ENCODE assay signal across 11 mouse cellular contexts in genomic region chr7:113347271-113347670, GRCm38 (mm10). TPM values are rescaled to one million over a fixed set of nuclear protein-coding genes. Genes with fewer than 3 reads are reported as not detected.
DNase-seq lines count a peak whose midpoint lies in the region; ATAC-seq and TF ChIP-seq lines count a peak whose summit lies in the region.
"Had no signal": no experiment of that assay in that cellular context is flagged by ENCODE, and none has a peak within 500 bp of the region (broad histone marks: within the 10 kb centered on the region; RNA-seq: fewer than 3 reads in every experiment).

No protein-coding gene starts in this region.

- peak; percentile 74 for DNase-seq in hindbrain, embryonic 14.5 days (ENCODE audit: low spot score)
- no peak for DNase-seq in hindbrain, embryonic 10.5 days (ENCODE audit: low spot score)
- DNase-seq in layer of hippocampus, postnatal 10 days (ENCODE audit: low spot score in 2 of 2), result peak; percentile 38 to 45
- peak; percentile 74 to 90 for DNase-seq in right cerebral cortex, postnatal 10 days (ENCODE audit: low spot score in 2 of 2)
- DNase-seq in urinary bladder, postnatal 36 days (ENCODE audit: low spot score in 2 of 2), result no peak
- DNase-seq in ovary, postnatal 14 days (ENCODE audit: low spot score), result no peak

- WGBS in hindbrain, embryonic 14.5 days, result 23% methylated on average over 4 of the region's 4 CpGs
- whole genome bisulfite sequencing in hindbrain, embryonic 10.5 days, result 54% methylated on average over 4 of the region's 4 CpGs
- 24% methylated on average over 4 of the region's 4 CpGs for WGBS in forebrain, embryonic 15.5 days
- 49% methylated on average over 4 of the region's 4 CpGs for WGBS in intestine, postnatal 0 days

- H3K27ac ChIP-seq in hindbrain, embryonic 14.5 days, result peak overlapping the region; percentile 66
- H3K27ac ChIP-seq in hindbrain, embryonic 10.5 days, result no peak overlapping the region
- H3K27ac ChIP-seq in forebrain, embryonic 15.5 days (replicated peaks), result peak overlapping the region; percentile 80
- H3K27ac ChIP-seq in intestine, postnatal 0 days (ENCODE audit: low read depth, low read length), result no peak overlapping the region
- H3K27ac ChIP-seq: embryonic facial prominence, embryonic 12.5 days had no signal

- no peaks in the 10 kb centered on the region for H3K9me3 ChIP-seq in hindbrain, embryonic 14.5 days (ENCODE audit: control insufficient read depth, low read length)
- H3K9me3 ChIP-seq in hindbrain, embryonic 10.5 days, result no peaks in the 10 kb centered on the region
- H3K9me3 ChIP-seq in forebrain, embryonic 15.5 days, result no peaks in the 10 kb centered on the region
- H3K9me3 ChIP-seq in intestine, postnatal 0 days (ENCODE audit: control insufficient read depth), result no peaks in the 10 kb centered on the region
- H3K9me3 ChIP-seq: embryonic facial prominence, embryonic 12.5 days; G1E had no signal

- H3K27me3 ChIP-seq in hindbrain, embryonic 14.5 days (ENCODE audit: control insufficient read depth, insufficient read depth, low read length), result no peaks in the 10 kb centered on the region
- H3K27me3 ChIP-seq in hindbrain, embryonic 10.5 days (ENCODE audit: insufficient read depth, poor library complexity, severe bottlenecking), result no peaks in the 10 kb centered on the region
- no peaks in the 10 kb centered on the region for H3K27me3 ChIP-seq in forebrain, embryonic 15.5 days
- no peaks in the 10 kb centered on the region for H3K27me3 ChIP-seq in intestine, postnatal 0 days (replicated peaks; ENCODE audit: control insufficient read depth, insufficient read depth, low read length)
- H3K27me3 ChIP-seq: embryonic facial prominence, embryonic 12.5 days had no signal

- no peak overlapping the region for H3K9ac ChIP-seq in hindbrain, embryonic 14.5 days
- H3K9ac ChIP-seq in forebrain, embryonic 15.5 days (replicated peaks), result no peak overlapping the region
- H3K9ac ChIP-seq in intestine, postnatal 0 days (ENCODE audit: low read depth, low read length), result no peak overlapping the region
- H3K9ac ChIP-seq: embryonic facial prominence, embryonic 12.5 days had no signal

- no peak for TF ChIP-seq CTCF in intestine, postnatal 0 days (IDR thresholded peaks at IDR 0.05; ENCODE audit: low read depth)

- no peaks in the 10 kb centered on the region for H3K36me3 ChIP-seq in hindbrain, embryonic 14.5 days (replicated peaks; ENCODE audit: control insufficient read depth, insufficient read depth)
- no peaks in the 10 kb centered on the region for H3K36me3 ChIP-seq in hindbrain, embryonic 10.5 days
- no peaks in the 10 kb centered on the region for H3K36me3 ChIP-seq in forebrain, embryonic 15.5 days
- no peaks in the 10 kb centered on the region for H3K36me3 ChIP-seq in intestine, postnatal 0 days (ENCODE audit: control insufficient read depth, insufficient read depth)
- H3K36me3 ChIP-seq: embryonic facial prominence, embryonic 12.5 days; G1E had no signal

- H3K4me3 ChIP-seq in hindbrain, embryonic 14.5 days (replicated peaks; ENCODE audit: low read length), result 0 out of 2 replicates have a peak overlapping the region, but pooled peaks have one; percentile 14
- H3K4me3 ChIP-seq in hindbrain, embryonic 10.5 days, result no peak overlapping the region
- peak overlapping the region; percentile 17 for H3K4me3 ChIP-seq in forebrain, embryonic 15.5 days
- no peak overlapping the region for H3K4me3 ChIP-seq in intestine, postnatal 0 days (ENCODE audit: low read depth, low read length)
- H3K4me3 ChIP-seq: embryonic facial prominence, embryonic 12.5 days had no signal

- H3K4me1 ChIP-seq in hindbrain, embryonic 14.5 days (replicated peaks; ENCODE audit: control insufficient read depth, insufficient read depth, low read length), result 0 out of 2 replicates have a peak, but pooled peaks cover 4% of the 10 kb centered on the region
- no peaks in the 10 kb centered on the region for H3K4me1 ChIP-seq in hindbrain, embryonic 10.5 days (replicated peaks)
- H3K4me1 ChIP-seq in forebrain, embryonic 15.5 days, result peaks cover 7% of the 10 kb centered on the region
- H3K4me1 ChIP-seq in intestine, postnatal 0 days (replicated peaks; ENCODE audit: control insufficient read depth, insufficient read depth, low read length), result no peaks in the 10 kb centered on the region
- H3K4me1 ChIP-seq: embryonic facial prominence, embryonic 12.5 days had no signal

- H3K4me2 ChIP-seq in hindbrain, embryonic 14.5 days (replicated peaks), result peak overlapping the region; percentile 40
- H3K4me2 ChIP-seq in forebrain, embryonic 15.5 days (replicated peaks), result peak overlapping the region; percentile 35
- no peak overlapping the region for H3K4me2 ChIP-seq in intestine, postnatal 0 days (replicated peaks; ENCODE audit: low read depth)
- H3K4me2 ChIP-seq: embryonic facial prominence, embryonic 12.5 days had no signal

- ATAC-seq in hindbrain, embryonic 14.5 days (ENCODE audit: low FRiP score), result peak; percentile 87; the same call in 1 of the 2 replicates
- ATAC-seq in forebrain, embryonic 15.5 days (replicated peaks), result peak; percentile 99
- ATAC-seq in intestine, postnatal 0 days, result no peak

RNA-seq across cellular contexts. Expression of gene Btbd10, which starts 21.9 kb away (rescaled TPM):
- polyA plus RNA-seq in hindbrain, embryonic 14.5 days (2014; fragmentation: Nextera tagmentation; extraction: Ambion mirVana), result 81.8 and 89.0 TPM in 2 replicates
- 27.5 and 30.2 TPM in 2 replicates for polyA plus RNA-seq in hindbrain, embryonic 10.5 days (2016; fragmentation: Nextera tagmentation; extraction: Ambion mirVana)
- 68.2 and 69.6 TPM in 2 replicates for polyA plus RNA-seq in forebrain, embryonic 15.5 days (2015; fragmentation: Nextera tagmentation; extraction: Ambion mirVana)
- 10 to 100 TPM; 62.6 to 69.4 TPM for total RNA-seq in layer of hippocampus, postnatal 10 days (2021)
- 9.2 and 9.4 TPM in 2 replicates for polyA plus RNA-seq in intestine, postnatal 0 days (2015; fragmentation: Nextera tagmentation; extraction: Ambion mirVana)

RNA-seq across cellular contexts. Expression of gene Pth, which starts 41.1 kb away (rescaled TPM):
- polyA plus RNA-seq in hindbrain, embryonic 14.5 days (2014; fragmentation: Nextera tagmentation; extraction: Ambion mirVana), result not detected in 2 replicates
- not detected in 2 replicates for polyA plus RNA-seq in hindbrain, embryonic 10.5 days (2016; fragmentation: Nextera tagmentation; extraction: Ambion mirVana)
- not detected in 2 replicates for polyA plus RNA-seq in forebrain, embryonic 15.5 days (2015; fragmentation: Nextera tagmentation; extraction: Ambion mirVana)
- total RNA-seq in layer of hippocampus, postnatal 10 days (2021), result not detected
- not detected in 2 replicates for polyA plus RNA-seq in intestine, postnatal 0 days (2015; fragmentation: Nextera tagmentation; extraction: Ambion mirVana)
- polyA plus RNA-seq: G1E; limb, embryonic 14.5 days had no signal

Comparison
In these comparisons a context has a peak if more than half of its experiments do, and no peak if none do; other contexts are left out.
1. DNase-seq: peak in hindbrain, embryonic 14.5 days (single experiment), layer of hippocampus, postnatal 10 days (2 of 2) and right cerebral cortex, postnatal 10 days (2 of 2); none in hindbrain, embryonic 10.5 days (single experiment), urinary bladder, postnatal 36 days (0 of 2) and ovary, postnatal 14 days (single experiment).
2. H3K27ac ChIP-seq: peak in hindbrain, embryonic 14.5 days (single experiment) and forebrain, embryonic 15.5 days (single experiment); none in hindbrain, embryonic 10.5 days (single experiment) and intestine, postnatal 0 days (single experiment).
3. H3K4me3 ChIP-seq: peak in hindbrain, embryonic 14.5 days (single experiment) and forebrain, embryonic 15.5 days (single experiment); none in hindbrain, embryonic 10.5 days (single experiment) and intestine, postnatal 0 days (single experiment).